Mouse (Mus musculus): ENCODE measurements at regions not wholly inside any gene's neighbourhood (a gene's known extent, or its start where the extent isn't known, plus 50 kb on each side); places are given as distances from the start of the nearest gene placed in this dataset.

DNA sequence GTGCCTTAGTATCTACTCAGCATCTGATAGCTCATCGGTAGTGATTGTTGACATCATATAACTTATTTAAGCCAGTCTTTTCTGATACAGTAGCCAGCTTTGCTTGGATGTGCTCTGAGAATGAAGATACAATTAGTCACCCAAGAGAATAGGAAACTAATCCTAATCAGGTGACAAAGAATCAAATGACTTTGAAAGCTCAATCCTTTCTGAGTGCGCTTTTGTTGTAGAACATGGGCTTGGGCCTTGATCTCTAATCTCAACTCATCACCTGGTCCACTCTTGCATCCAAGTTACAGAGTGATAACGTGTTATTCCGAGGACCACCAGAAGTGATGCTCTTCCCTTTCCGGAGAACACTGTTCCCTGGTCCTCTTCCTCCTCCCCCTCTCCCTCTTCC lies 86.9 kb upstream of the Cpm start:
- DNase-seq (ENCODE audit: low spot score in 2 of 2): no peak

DNA sequence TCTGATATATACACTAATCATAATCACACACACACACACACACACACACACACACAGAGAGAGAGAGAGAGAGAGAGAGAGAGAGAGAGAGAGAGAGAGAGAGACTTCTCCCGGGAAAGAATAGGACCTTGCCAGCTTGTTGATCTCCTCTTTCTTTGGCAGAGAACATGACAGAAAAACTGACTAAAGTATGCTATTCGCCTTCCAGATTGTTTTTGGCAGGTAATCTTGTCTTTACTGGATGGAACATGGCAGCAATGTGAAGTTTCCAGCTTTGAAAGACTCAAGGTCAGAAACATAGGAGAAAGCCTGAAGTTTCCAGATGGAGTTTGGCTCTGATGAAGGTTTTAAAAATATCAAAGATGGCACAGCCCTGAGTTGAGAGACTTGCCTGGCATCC lies 87.8 kb upstream of the Cpm start:
- no peak for DNase-seq (ENCODE audit: low spot score in 2 of 2)

DNA sequence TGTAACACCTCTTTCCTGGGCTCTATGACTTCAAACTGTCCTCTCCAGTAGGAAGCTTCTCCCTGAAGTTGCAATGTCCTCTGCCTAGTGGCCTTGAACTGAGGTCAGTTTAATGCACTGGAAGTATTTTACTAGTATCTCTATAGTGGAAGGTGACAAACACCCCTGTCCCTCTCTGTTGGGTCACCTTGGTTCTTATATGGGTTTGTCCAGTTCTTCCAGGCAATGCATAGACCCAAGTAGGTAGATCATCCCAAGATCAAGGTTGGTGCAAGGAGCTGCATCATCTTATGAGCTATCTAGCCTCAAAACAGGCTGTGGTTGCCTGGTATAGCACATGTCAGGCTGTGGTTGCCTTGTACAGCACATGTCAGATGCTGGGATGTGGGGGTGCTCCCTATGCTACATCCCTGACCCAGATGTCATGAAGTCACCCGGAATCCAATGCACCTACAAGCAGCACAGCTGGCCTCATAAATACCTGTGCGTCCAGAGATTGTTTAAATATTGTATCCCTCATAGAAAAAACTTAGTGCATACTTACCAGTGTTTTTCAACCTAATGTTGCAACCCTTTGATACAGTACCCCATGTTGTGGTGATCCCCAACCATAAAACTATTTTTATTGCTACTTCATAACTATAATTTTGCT lies 88.4 kb upstream of the Cpm start:
- no peak for DNase-seq (ENCODE audit: low spot score in 2 of 2)

DNA sequence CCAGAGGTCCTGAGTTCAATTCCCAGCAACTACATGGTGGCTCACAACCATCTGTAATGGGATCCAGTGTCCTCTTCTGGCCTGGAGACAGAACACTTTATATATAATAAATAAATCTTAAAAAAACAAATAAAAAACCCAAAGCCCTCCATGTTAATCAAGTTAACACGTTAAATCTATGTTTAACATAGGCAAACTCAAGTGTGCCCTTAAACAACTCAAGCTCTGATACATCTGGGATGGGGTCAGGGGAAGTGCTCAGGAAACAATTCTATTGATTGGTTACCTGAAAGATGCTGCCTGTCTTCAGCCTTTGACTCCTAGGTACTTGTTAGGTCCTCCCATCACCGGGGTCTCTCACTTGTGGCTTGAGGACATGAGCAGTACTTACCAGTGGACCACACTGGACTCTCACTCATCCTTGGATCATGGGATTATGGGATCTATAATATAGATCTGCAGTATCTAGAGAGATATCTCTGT lies 89.1 kb upstream of the Cpm start:
- no peak for DNase-seq (ENCODE audit: low spot score in 2 of 2)

DNA sequence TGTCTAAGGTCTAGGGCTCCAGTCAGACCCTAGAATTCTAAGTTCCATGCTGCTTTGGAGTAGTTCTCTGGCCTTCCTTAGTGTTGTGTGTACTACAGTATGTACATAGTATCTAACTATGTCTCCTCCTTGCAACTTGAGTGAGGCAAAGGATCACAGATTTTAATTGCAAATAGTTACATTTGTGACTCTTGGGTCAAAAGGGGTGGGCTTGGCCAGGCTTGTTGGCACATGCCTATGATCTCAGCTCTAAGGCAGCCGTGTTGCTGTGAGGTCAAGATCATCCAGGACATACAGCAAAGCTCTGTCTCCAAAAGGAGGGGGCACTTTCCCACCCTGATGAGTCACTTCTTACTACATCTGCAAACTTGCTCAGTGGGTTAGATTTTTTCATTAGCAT lies 89.8 kb upstream of the Cpm start:
- DNase-seq (ENCODE audit: low spot score in 2 of 2): no peak

DNA sequence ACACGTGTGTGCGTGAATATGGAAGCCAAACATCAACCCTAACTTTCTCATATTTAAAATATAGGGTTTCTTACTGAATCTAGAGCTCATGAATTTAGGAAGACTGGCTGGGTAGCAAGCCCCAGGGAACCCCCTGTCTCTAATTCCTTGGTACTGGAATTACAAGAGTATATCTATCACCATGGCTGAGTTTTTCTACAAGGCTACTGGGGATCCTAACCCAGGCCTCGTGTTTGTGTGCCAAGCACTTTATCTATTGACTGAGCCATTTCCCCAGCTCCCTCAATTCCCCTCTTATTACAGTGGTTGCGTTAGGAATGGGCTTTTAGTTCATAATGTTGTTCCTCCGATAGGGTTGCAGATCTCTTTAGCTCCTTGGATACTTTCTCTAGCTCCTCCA lies 90.6 kb upstream of the Cpm start:
- DNase-seq (ENCODE audit: low spot score in 2 of 2): no peak

DNA sequence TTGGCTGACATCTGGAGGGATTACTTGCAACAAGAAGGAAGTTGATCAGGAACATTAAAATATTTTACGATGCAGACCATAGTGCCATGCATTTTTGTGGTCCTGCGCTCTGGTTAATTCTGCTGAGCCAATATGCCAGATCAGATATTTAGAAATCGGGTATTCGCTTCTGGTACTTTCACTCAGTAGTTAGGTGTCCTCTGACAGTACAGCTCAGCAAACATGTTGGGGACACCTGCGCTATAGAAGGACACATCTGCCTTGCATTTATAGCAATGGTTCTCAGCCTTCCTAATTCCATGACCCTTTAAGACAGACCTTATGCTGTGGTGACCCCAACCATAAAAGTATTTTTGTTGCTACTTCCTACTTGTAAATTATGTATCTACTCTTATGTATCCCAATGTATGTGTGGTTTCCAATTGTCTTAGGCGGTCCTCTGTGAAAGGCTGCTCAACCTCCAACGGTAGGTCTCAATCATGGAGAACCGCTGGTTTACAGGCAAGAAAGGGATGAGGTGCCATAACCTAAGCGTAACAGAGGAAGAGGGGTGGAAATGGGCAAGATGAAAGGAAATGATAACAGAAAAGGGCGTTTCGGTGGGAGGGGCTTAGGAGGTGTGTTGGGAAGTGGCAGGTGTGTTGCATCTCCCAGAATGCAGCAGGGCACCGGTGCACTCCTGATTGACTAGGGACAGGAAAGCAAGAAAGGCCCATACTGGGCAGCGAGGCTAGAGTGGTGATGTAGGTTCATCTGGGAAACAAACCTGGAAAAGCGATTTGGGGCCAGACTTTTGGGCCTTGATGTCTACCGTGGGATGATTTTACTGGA lies 92.3 kb upstream of the Cpm start:
- DNase-seq (ENCODE audit: low spot score in 2 of 2): no peak

DNA sequence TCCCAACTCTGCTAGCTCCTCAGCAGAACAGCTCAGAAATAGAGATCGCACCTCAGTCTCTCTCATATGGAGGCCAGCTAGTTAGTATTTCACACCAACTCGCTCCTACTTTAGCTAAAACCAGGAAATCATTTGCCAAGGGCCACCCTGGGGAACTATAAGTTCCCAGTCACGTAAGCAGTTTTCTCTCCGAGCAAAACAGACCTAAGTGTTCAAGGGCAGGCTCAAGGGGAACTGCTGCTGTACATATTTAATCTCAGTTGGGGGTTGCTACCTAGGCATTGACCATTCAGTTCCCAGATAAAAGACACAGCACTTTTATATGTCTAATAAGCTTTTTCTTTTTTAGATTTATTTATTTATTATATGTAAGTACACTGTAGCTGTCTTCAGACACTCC lies 93.5 kb upstream of the Cpm start:
- no peak for DNase-seq (ENCODE audit: low spot score in 2 of 2)

DNA sequence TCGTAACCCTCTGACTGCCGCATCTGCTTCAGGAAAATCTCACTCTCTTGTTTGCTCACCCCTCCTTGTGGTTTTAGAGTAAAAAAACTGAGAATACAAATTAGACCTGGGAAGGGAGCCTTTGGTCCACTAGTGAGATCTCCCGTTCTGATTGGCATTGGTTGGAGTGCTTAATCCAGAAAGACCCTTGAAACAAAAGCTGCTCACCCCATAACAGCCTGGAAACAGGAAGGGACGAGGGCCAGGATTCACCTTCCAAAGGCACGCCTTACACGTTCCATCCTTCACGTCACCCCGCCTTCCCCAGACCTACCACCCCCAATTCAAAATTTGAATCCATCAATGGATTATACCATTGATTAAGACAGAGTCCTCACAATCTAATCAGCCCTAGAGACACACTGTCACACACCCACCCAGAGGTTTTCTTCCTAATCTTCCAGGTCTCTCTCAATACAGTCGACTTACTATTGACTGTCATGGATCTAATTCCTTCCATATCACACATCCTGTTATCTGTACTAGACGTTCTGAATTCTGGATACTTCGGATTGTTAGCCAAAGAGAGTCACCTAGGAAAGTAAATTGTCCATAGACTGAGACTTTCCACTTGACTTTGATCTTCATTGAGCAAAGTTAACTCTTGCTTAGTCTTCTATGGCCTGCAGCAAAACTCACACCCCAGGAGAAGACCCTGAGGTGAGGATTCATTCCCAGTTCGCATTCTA lies 94.1 kb upstream of the Cpm start:
- no peak for DNase-seq (ENCODE audit: low spot score in 2 of 2)

DNA sequence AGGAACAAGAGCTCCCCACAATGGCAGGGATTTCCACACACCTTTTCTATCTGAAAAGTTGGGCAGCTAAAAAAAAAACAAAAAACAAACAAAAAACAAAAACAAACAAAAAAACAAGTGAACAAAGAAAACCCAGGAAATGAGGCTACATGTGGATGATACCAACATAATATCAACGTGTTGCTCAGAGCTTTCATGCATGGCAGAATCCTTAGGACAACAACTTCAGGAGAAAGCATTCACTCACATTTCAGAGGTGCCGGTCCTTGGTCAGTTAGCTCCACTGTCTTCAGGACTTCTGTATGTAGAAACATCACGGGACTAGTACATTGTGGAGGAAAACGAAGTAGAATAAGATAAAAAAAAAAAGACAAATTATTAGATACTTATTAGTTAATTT lies 94.8 kb upstream of the Cpm start:
- no peak for DNase-seq (ENCODE audit: low spot score in 2 of 2)

DNA sequence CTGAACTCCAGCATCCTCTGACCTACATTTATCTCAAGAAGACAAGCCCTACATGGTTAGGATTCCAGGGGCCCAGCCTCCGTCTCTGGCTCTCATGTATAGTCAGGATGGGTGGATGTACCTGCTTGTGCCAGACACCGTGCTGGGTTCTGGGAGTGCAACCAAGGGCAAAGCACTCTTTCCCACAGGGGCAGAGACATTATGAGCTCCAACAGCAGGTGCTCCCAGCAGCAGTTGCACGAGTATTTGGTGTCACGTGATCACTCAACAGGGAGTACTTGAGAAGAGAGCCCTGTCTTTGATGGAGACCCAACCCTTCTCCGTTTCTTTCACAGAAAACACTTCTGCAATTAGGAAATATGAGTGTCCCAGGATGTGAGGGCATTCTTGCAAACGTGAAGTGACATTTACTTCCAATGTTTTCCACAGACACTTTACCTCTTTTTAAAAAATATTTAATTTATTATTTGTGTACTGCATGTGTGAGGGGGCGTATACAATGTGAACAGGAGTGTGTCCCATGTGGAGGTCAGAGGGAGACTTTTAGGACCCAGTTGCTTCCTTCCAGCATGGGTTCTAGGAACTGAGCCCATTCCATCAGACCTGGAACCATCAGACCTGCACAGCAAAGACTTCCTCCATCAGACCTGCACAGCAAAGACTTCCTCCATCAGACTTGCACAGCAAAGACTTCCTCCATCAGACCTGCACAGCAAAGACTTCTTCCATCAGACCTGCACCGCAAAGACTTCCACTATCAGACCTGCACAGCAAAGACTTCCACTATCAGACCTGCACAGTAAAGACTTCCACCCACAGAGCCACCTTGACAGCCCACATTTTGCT lies 95.5 kb upstream of the Cpm start:
- no peak for DNase-seq (ENCODE audit: low spot score in 2 of 2)

DNA sequence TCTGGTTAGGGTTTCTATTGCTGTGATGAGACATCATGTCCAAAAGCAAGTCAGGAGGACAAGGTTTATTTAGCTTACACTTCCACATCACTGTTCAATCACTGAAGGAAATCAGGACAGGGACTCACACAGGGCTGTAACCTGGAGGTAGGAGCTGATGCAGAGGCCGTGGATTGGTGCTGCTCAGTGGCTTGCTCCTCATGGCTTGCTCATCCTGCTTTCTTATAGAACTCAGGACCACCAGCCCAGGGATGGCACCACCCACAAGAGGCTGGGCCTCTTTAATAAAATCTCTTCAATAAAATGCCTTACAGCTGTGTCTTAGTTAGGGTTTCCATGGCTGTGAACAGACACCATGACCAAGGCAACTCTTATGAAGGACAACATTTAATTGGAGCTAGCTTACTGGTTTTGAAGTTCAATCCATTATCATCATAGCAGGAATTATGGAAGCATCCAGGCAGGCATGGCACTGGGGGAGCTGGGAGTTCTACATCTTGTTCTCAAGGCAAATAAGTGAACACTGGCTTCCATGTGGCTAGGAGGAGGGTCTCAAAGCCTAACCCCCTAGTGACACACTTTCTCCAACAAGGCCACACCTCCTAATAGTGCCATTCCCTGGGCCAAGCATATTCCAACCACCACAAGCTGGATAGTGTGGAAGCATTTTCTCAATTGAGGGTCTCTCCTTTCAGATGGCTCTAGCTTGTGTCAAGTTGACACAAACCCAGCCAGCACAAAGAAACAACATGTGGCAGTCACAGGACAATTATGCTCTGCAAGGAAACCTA lies 96.4 kb upstream of the Cpm start:
- DNase-seq (ENCODE audit: low spot score in 2 of 2): no peak

DNA sequence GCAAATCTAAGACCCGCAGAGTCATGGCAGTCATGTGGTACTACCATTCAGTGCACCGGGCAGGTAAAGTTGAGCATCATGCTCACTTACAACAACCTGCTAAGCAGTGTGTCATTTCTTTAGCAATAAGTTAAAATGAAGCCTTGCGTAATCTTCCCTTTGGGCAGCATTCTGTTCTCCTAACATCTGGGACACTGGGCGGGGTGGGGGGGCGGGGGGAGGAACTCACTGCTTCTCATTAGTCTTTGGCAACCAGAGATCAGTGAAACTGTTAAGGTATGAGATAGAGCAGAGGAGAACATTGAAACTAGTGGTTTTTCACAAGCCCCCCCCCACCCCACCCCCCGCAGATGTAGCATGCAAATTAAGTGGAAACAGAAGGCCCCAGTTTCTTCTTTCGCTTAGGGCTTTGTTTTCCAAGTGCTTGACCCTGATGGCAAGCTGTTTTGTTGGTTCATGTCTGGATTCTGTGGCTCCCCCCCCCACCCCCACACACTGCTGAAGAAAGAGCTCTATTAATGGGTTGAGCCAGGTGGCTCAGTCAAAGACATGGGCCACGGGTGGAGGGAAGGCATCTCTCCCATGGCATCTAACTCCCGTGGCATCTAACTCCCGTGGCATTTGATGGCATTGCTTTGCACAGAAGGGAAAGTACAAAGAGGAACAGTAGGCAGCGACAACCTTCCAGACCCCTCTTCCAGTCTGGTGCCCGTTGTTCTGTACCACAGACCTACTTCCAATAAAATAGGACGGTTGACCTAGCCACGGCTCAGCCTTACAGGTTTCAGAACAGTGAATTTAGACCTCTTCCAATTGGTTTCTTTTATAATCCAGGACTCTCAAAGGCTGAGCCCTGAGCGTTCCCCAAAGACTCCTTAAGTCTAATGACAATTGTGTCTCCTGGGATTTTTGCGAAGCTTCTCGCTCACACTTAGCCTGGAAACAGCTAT lies 97.2 kb upstream of the Cpm start:
- DNase-seq (ENCODE audit: low spot score in 2 of 2): no peak

DNA sequence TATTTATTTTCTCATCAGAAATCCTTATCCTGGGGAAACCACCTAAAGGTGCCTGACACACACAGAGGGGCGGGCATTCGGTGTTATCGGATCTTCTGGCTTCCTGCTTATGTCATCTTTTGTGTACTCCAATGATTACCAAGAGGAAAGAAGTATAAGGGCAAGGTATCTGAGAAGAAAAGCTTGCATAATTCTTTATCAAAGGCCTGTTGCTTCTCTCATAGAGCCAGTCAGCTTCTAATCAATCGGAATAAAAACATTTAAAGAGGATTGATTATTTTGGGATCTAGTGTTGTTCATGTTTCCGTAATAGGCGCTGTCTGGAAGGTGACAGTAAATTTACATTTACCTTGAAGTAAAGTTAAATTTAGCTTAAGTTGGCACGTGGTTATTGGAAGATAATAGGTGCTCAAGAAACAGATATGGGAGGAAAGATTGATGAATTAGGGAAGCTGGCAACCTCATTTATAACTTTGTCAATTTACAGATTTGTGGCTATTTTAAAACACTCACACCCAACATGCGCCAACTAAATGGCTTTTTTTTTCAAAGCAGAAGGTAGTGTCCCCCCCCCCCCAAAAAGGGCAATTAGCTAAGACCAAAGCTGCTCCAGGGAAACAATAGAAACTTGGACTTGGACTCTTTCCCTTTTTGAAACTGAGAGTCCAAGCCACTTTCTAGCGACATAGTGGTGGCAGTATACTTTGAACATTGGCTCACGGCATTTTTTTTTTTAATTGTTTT lies 98.3 kb upstream of the Cpm start:
- DNase-seq (ENCODE audit: low spot score in 2 of 2): no peak

DNA sequence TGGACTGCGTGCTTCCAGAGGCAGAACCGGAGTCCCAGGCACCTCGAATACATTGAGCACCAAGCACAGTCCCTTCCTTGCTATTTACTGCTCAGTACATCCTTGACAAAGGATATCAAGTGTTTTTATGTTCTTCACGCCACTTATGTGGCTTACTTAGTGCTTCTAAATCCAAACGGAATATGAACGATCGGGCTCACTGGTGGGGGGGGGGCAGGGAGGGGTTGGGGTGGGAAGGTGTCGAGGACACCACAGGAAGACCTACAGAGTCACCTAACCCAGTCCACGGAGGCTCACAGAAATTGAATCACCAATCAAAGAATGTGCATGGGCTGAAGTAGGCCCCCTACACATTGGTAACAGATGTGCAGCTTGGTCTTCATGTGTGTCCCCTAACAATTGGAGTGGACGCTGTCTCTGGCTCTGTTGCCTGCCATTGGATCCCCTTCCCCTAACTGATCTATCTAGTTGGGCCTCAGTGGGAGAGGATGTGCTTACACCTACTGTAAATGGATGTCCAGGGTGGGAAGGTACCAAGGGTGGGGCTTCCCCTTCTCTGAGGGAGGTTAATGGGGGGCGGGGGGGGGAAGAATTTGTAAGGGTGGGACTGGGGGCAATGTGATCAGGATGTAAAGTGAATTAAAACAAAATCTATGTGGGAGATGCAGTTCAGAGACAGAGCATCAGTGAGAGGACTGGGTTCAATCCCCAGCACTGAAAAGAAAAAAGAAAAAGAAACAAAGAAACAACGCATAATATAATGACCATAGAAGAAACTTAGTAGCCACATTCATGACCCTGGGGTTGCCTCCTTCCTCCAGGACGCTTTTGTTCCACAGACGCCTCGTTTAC lies 99.1 kb upstream of the Cpm start:
- DNase-seq (ENCODE audit: low spot score in 2 of 2): no peak

DNA sequence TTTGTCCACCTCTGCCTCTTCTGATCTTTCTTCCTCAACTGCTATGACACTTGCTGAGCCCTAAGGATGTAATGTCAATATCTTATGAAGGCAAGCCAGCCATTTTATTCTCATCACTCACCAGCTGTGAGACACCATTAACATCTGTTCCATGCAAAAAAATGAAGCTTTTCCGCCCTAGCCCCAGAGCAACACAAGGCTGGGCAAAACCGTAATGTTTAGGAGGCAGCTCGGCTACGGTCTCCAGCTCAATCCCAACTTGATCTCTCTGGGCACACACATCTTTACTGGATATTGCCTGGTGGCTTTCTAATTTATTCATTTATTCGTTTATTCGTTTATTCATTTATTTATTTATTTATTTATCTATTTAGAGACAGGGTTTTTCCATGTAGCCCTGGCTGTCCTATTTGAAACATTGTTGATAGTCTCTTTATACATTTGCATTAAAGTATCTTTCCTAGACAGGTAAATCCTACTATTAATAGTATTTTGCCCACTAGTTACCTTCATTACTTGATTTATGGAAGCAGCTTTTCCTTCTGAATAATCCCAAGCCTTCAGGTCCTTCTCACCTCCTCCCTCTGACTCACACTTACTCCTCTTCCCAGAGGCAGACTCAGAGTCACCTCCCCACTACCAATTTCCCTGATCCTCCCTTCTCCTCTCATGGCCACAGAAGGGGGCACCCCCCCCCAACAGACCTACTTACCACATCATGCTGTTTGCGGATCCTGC lies 99.9 kb upstream of the Cpm start:
- no peak for DNase-seq (ENCODE audit: low spot score in 2 of 2)

DNA sequence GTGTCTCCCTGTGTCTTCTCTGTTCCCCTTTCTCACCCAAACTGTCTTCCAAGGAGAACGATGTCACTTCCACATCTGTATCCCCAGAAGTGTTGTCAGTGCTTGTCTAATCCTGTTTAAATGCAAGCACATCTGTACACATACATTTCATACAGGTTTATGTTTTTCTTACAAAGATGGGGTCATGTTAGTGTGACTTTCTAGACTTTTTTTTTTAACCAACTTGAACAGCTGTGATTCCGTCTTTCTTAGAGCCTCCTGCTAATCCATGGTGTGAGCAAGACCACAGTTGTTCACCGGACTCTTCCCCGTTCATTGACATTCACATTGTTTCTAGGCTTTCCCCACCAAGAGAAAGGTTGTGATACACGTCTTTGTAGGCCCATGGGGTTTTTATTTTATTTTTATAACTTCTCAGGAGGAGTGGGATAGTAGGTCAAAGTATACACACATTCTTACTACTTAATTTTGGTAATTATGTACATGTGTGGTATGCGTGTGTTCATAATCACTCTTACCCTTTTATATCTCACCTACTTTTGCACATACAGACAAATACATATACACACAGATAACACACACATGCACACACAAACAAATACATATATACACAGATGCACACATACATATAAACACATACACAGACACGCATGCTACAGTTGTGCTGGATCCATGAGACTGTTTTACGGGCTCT lies 100.6 kb upstream of the Cpm start:
- DNase-seq (ENCODE audit: low spot score in 2 of 2): no peak

Data from left cerebral cortex, adult 8-10 months (tissue).